Mouse (Mus musculus): ENCODE data around the gene Tbce. TPM values are rescaled to one million over a fixed set of nuclear protein-coding genes. Genes with fewer than 3 reads are reported as not detected.

Gene Tbce
- total RNA-seq, 2 experiments from 2014 or later = 29.1 to 30.1 TPM

- no peak for DNase-seq
Observed at GRCm38 (mm10) chr13:13965388-13965964, 74.0 kb downstream of the Tbce start.

- DNase-seq = no peak
Observed at GRCm38 (mm10) chr13:13961046-13961445, 78.4 kb downstream of the Tbce start.

GRCm38 (mm10) chr13:13960211-13960610 lies 79.2 kb downstream of the Tbce start:
- DNase-seq = no peak

- DNase-seq = no peak
Observed at GRCm38 (mm10) chr13:13956686-13957085, 82.8 kb downstream of the Tbce start.

- DNase-seq = peak; percentile 70
Observed at GRCm38 (mm10) chr13:13954931-13955330, 84.5 kb downstream of the Tbce start.

GRCm38 (mm10) chr13:13953874-13954832 lies 85.3 kb downstream of the Tbce start, which contains the start of gene B3galnt2:
Gene B3galnt2 (plus strand): TSS chr13:13954469.
- peak; percentile 94 for DNase-seq

Other genes starting within 250 kb of the Tbce start
- gene B3galnt2, start 85.2 kb downstream of the Tbce start, total RNA-seq (2021) = 10 to 100 TPM; 15.2 to 16.2 TPM
- 10 to 100 TPM; 26.7 to 31.9 TPM for gene Arid4b, start 23.6 kb upstream of the Tbce start, total RNA-seq (2021)
- 10 to 100 TPM; 30.4 to 33.3 TPM for gene Ggps1, start 23.9 kb upstream of the Tbce start, total RNA-seq (2021)

All from heart, postnatal 4 days (tissue).